Mouse (Mus musculus) CH12.LX (cell line): ENCODE measurements at regions not wholly inside any gene's neighbourhood (a gene's known extent, or its start where the extent isn't known, plus 50 kb on each side); places are given as distances from the start of the nearest gene placed in this dataset.

Experiments used
- CTCF ChIP-seq, 2 experiments: IDR thresholded peaks in 1 of 2; conservative IDR thresholded peaks in 1 of 2; 2 replicates each; pipeline ENCODE4 v1.5.1; 2011 to 2012; ENCODE audit warnings: low read depth in 2 of 2, low read length in 2 of 2, improper control_type of control experiment in 1 of 2, inconsistent platforms in 1 of 2, mild to moderate bottlenecking in 1 of 2, moderate library complexity in 1 of 2
- E2F4 ChIP-seq: IDR thresholded peaks from 2 replicates; pipeline ENCODE4 v1.6.1; 2011; ENCODE audit warnings: low read depth, low read length, improper control_type of control experiment; ENCODE audit not compliant: insufficient replicate concordance
- EP300 ChIP-seq: IDR thresholded peaks from 2 replicates; pipeline ENCODE4 v1.6.1; 2011; ENCODE audit warnings: low read length, improper control_type of control experiment
- MEF2A ChIP-seq: IDR thresholded peaks from 2 replicates; pipeline ENCODE4 v1.6.1; 2014; ENCODE audit warnings: low read depth, mild to moderate bottlenecking, inconsistent platforms, low read length, improper control_type of control experiment, borderline replicate concordance
- POLR2AphosphoS2 ChIP-seq: IDR thresholded peaks from 2 replicates; pipeline ENCODE4 v1.6.1; 2011; ENCODE audit warnings: low read depth, low read length, improper control_type of control experiment

DNA sequence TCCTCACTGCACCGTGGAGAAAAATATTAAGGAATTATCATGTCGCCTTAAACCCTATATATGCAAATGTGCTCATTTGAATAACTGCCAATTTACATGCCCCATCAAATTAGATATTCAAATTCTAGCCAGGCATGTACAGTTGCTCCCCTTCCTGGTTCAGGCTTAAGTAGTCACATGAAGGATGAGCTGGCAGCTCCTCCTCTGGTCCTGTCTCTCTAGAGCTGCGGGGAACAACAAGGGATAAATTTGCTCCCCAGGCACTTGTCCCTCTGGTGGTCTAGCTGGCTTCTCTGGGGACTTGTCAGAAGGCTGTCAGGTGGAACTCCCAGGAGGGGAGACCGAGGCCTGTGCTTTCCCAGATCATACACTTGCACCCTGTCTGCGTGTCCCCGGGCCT, 221.8 kb downstream of the Tle3 start:
- no peak for TF ChIP-seq CTCF (conservative IDR thresholded peaks at IDR 0.05 in 1 of 2, IDR thresholded peaks at IDR 0.05 in 1 of 2; ENCODE audit: low read depth in 2 of 2, low read length in 2 of 2)
- no peak for TF ChIP-seq EP300
- TF ChIP-seq MEF2A: no peak
- TF ChIP-seq E2F4: no peak
- no peak for TF ChIP-seq POLR2AphosphoS2
